Mouse (Mus musculus) hindbrain, postnatal 0 days (tissue): Measurements from ENCODE around the gene Pnmal1. TPM values are rescaled to one million over a fixed set of nuclear protein-coding genes. Genes with fewer than 3 reads are reported as not detected.

ENCODE experiments used
- ATAC-seq: fragments of 200-750 bp; cut with Nextera tagmentation; 2 replicates; pipeline ENCODE4 v1.8.0; 2017; ENCODE audit warnings: mild to moderate bottlenecking, moderate TSS enrichment, moderate library complexity
- DNase-seq: peaks from one replicate; pipeline ENCODE4 v3.0.0-alpha.2; 2015; ENCODE audit warnings: low spot score
- H3K27ac ChIP-seq: fragments of 300-500 bp; sonication (generic); 2 replicates; pipeline ENCODE4 v1.5.1; 2014; ENCODE audit warnings: mild to moderate bottlenecking
- H3K27me3 ChIP-seq: fragments of 300-500 bp; sonication (generic); 2 replicates; pipeline ENCODE4 v1.6.1; 2014; ENCODE audit warnings: low read length, mixed read lengths; ENCODE audit not compliant: insufficient read depth
- H3K36me3 ChIP-seq: fragments of 300-500 bp; sonication (generic); 2 replicates; pipeline ENCODE4 v1.6.1; 2014; ENCODE audit warnings: low read length, mixed read lengths; ENCODE audit not compliant: insufficient read depth
- H3K4me1 ChIP-seq: fragments of 300-500 bp; sonication (generic); 2 replicates; pipeline ENCODE4 v1.6.1; 2014; ENCODE audit warnings: antibody characterized with exemption, low read length, mixed read lengths; ENCODE audit not compliant: insufficient read depth
- H3K4me2 ChIP-seq: fragments of 300-500 bp; sonication (generic); 2 replicates; pipeline ENCODE4 v1.6.1; 2014; ENCODE audit warnings: low read depth, mild to moderate bottlenecking, low read length, moderate library complexity, mixed read lengths
- H3K4me3 ChIP-seq: fragments of 300-500 bp; sonication (generic); 2 replicates; pipeline ENCODE4 v1.5.1; 2014; ENCODE audit warnings: low read length
- H3K9ac ChIP-seq: fragments of 300-500 bp; sonication (generic); replicated peaks from 2 replicates; pipeline ENCODE4 v1.6.1; 2014; ENCODE audit warnings: mild to moderate bottlenecking, low read length, moderate library complexity, mixed read lengths
- H3K9me3 ChIP-seq: fragments of 300-500 bp; sonication (generic); 2 replicates; pipeline ENCODE4 v1.6.1; 2016; ENCODE audit warnings: low read length, mixed read lengths
- CTCF ChIP-seq: IDR thresholded peaks from 2 replicates; pipeline ENCODE4 v1.5.1; 2016; ENCODE audit warnings: antibody characterized with exemption, control low read depth, low read depth
- WGBS: fragments of 180-500 bp; shearing (Covaris S2); extraction: QIAGEN DNeasy Blood & Tissue Kit; methylation state at CpG from one replicate; pipeline ENCODE4 v1.1.7; 2014; 5-methylcytosine and 5-hydroxymethylcytosine counted together
- polyA plus RNA-seq: library from polyadenylated mRNA; unstranded; fragments of >200 nt; fragmentation: Nextera tagmentation; extraction: Ambion mirVana; gene quantifications from 2 replicates; pipeline ENCODE4 v1.2.1, GENCODE M21; 2015
- total RNA-seq: library from RNA; depleted of rRNA; stranded (reverse); fragments of >200 nt; gene quantifications from 2 replicates; pipeline ENCODE4 v1.2.3, GENCODE M21; 2014

Pnmal1 gene
- total and polyA plus RNA-seq, 2 experiments from 2014 or later, result 24.3 to 40.9 TPM

DNA sequence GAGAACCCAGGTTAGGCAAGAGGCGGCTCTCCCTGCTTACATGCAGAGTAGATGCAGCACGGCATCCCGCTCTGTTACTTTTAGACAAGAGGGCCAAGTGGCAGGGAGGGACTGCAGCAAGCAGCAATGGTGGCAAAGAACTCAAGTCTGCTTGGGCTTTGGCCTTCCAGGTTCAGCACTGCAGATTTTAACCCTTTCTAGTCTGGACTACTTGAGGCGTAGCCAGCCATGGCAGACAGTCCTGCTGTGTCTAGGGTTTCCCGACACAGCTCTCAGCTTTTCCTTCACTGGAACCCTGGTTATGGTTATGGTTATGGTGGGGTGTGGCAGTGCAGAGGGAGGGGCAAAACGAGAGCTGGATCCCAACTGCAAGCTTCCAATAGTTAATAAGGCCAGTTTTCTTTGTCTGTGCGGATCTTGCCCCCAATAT, 39.3 kb upstream of the Pnmal1 start:
- no peak for ATAC-seq
- Histone ChIP-seq H3K4me3 (0 out of 2 replicates have a peak overlapping the region, but pooled peaks have one; percentile 11), H3K27ac (peak overlapping the region; percentile 54), H3K9ac (peak overlapping the region; percentile 28; the same call in 1 of the 2 replicates), H3K36me3 (peaks cover 32% of the 10 kb centered on the region), H3K27me3 (no peaks in the 10 kb centered on the region), H3K4me2 (peak overlapping the region; percentile 40), H3K4me1 (peaks cover 26% of the 10 kb centered on the region), H3K9me3 (no peaks in the 10 kb centered on the region)
- no peak for DNase-seq
- WGBS, result 64% methylated on average over 7 of the region's 7 CpGs
- TF ChIP-seq CTCF, result no peak

- Histone ChIP-seq H3K4me3 (peak overlapping the region; percentile 82), H3K4me1 (peaks cover 26% of the 10 kb centered on the region), H3K27ac (peak overlapping the region; percentile 99), H3K27me3 (no peaks in the 10 kb centered on the region), H3K9me3 (no peaks in the 10 kb centered on the region), H3K4me2 (peak overlapping the region; percentile 94), H3K36me3 (peaks cover 23% of the 10 kb centered on the region), H3K9ac (peak overlapping the region; percentile 99)
- peak; percentile 52 for DNase-seq
- ATAC-seq, result no peak
- no peak for TF ChIP-seq CTCF
- WGBS, result 20% methylated on average over 21 of the region's 21 CpGs
These were observed 38.4 kb upstream of the Pnmal1 start for GRCm38 (mm10) chr7:16920818-16921791.

DNA sequence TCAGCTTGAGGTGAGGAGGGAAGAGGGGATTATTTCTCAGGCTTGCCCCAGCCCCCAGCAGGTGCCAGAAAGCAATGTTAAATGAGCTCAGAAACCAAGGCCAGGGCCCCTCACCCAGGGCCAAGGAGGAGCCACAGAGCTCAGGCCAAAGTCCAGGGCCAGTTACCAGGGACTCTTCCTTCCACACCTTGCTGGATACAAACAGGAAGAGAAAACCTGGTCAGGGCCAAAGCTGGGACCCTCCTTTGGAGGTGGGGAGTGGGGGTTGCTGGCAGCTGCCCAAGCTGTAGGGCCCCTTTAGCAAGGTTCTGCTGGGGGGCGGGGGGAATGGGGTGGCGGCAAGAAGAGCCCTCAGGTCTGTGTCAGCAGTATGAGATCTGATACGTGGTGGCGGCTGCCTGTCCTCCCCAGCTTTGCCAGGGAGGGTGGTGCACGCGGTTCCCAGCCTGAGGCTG, 37.6 kb upstream of the Pnmal1 start:
- peak overlapping the region; percentile 99 for H3K9ac ChIP-seq
- DNase-seq (no peak), ATAC-seq (no peak)
- H3K27ac ChIP-seq, result peak overlapping the region; percentile 99
- no peaks in the 10 kb centered on the region for H3K9me3 ChIP-seq
- peak overlapping the region; percentile 94 for H3K4me2 ChIP-seq
- H3K4me3 ChIP-seq, result peak overlapping the region; percentile 82
- no peaks in the 10 kb centered on the region for H3K27me3 ChIP-seq
- H3K4me1 ChIP-seq, result peaks cover 26% of the 10 kb centered on the region
- H3K36me3 ChIP-seq, result peaks cover 15% of the 10 kb centered on the region
- WGBS, result 13% methylated on average over 6 of the region's 6 CpGs
- TF ChIP-seq CTCF, result no peak

DNA sequence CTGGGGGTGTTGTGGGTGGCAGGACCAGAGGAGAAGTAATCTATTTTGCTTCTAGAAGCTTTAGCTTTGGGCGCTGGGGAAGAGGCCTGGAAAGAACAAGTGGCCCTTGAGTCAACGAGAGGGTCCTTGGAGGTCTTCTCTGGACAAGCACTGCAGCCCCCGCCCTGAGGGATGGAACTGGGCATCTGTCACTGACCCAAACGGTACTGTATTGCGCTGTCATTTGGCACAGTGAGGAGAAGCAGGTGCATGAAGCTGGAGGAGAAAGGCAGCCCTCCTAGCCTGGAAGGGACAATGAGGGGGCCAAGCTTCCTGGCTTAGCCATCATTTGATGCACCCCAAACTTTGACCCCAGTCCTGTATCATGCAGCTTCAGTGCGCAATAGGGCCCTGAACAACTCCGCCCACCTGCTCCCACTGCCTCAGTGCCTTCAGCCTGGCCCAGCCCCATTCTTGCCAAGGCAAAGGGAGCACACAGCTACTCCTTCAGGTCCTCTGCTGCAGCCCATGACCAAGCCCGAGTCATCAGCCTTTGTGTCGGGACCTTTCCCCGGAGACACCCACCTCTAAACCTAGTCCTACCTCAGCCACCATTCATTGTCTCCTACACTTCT, 37.0 kb upstream of the Pnmal1 start:
- Histone ChIP-seq H3K9ac (peak overlapping the region; percentile 99), H3K4me1 (peaks cover 26% of the 10 kb centered on the region), H3K4me3 (peak overlapping the region; percentile 82), H3K9me3 (no peaks in the 10 kb centered on the region), H3K4me2 (peak overlapping the region; percentile 94), H3K27ac (peak overlapping the region; percentile 99), H3K27me3 (no peaks in the 10 kb centered on the region), H3K36me3 (peaks cover 10% of the 10 kb centered on the region)
- DNase-seq (peak; percentile 47), ATAC-seq (no peak)
- no peak for TF ChIP-seq CTCF
- WGBS, result 20% methylated on average over 10 of the region's 10 CpGs

DNA sequence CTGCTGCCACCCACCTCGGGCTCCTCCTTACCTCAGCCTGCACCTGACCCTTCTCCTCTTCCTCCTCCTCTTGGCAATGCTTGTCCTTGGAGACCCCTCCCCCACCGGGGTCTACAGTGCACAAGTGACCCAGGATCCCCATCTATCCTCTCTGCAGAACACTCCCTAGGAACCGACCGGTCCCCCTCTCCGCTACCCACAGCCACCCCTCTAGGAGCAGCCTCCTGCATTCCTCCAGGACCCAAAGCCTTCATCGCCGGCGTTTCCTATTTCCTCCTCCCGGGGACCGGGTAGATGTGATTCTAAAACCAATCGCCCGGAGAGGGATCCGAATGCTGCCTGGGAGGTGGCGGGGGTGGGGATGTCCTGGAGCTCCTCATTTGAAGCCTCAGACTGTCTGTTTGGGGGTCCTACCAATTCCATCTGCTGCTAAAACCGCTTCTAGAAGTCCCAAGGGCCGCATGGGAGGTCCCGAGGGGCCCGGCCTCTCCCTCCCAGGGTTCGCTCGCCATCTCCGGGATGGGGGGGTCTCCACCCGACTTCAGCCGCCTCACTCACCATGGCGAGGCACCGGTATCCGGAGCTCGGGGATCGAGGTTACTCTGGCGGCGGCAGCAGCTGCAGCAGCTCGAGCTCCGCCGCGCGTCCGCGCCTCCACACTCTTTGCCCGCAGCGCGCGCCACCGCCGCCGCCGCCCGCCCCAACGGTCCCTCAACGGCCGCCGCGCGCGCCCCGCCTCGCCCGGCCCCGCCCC, 36.0 kb upstream of the Pnmal1 start:
- WGBS, result under 1% methylated on average over 40 of the region's 57 CpGs

More for the DNA sequence above, 36.0 kb upstream of the Pnmal1 start:
- TF ChIP-seq CTCF, result no peak
- Histone ChIP-seq H3K4me2 (peak overlapping the region; percentile 94), H3K9me3 (no peaks in the 10 kb centered on the region), H3K4me1 (peaks cover 25% of the 10 kb centered on the region), H3K27ac (peak overlapping the region; percentile 99), H3K36me3 (0 out of 2 replicates have a peak, but pooled peaks cover 3% of the 10 kb centered on the region), H3K27me3 (no peaks in the 10 kb centered on the region), H3K9ac (peak overlapping the region; percentile 99), H3K4me3 (peak overlapping the region; percentile 82)
- ATAC-seq, result no peak
- peak; percentile 30 for DNase-seq
